Mouse (Mus musculus) limb, embryonic 14.5 days (tissue): Measurements from ENCODE around the gene Pik3r5. TPM values are rescaled to one million over a fixed set of nuclear protein-coding genes. Genes with fewer than 3 reads are reported as not detected.

Experiments
- ATAC-seq: fragments of 200-750 bp; cut with Nextera tagmentation; 2 replicates; pipeline ENCODE4 v1.8.0; 2017; ENCODE audit warnings: low read depth, moderate number of reproducible peaks, moderate TSS enrichment; ENCODE audit not compliant: low FRiP score
- DNase-seq: peaks from one replicate; pipeline ENCODE4 v3.0.0-alpha.2; 2015; ENCODE audit warnings: low spot score
- H3K27ac ChIP-seq: fragments of 300-500 bp; sonication (generic); replicated peaks from 2 replicates; pipeline ENCODE4 v1.5.1; 2014; ENCODE audit warnings: low read depth, mild to moderate bottlenecking, low read length, moderate library complexity, mixed read lengths
- H3K27me3 ChIP-seq: fragments of 300-500 bp; sonication (generic); 2 replicates; pipeline ENCODE4 v1.6.1; 2014; ENCODE audit warnings: low read length, mixed read lengths; ENCODE audit not compliant: control insufficient read depth, insufficient read depth
- H3K36me3 ChIP-seq: fragments of 300-500 bp; sonication (generic); 2 replicates; pipeline ENCODE4 v1.6.1; 2014; ENCODE audit warnings: mild to moderate bottlenecking, low read length, moderate library complexity, mixed read lengths; ENCODE audit not compliant: control insufficient read depth, insufficient read depth
- H3K4me1 ChIP-seq: fragments of 300-500 bp; sonication (generic); 2 replicates; pipeline ENCODE4 v1.6.1; 2014; ENCODE audit warnings: antibody characterized with exemption, low read length, mixed read lengths; ENCODE audit not compliant: control insufficient read depth, insufficient read depth
- H3K4me2 ChIP-seq: fragments of 300-500 bp; sonication (generic); replicated peaks from 2 replicates; pipeline ENCODE4 v1.6.1; 2014; ENCODE audit warnings: low read depth, mild to moderate bottlenecking, low read length, moderate library complexity; ENCODE audit not compliant: severe bottlenecking
- H3K4me3 ChIP-seq: fragments of 300-500 bp; sonication (generic); replicated peaks from 2 replicates; pipeline ENCODE4 v1.5.1; 2014; ENCODE audit warnings: low read length
- H3K9ac ChIP-seq: fragments of 300-500 bp; sonication (generic); 2 replicates; pipeline ENCODE4 v1.6.1; 2014; ENCODE audit warnings: mild to moderate bottlenecking, low read depth, low read length, moderate library complexity; ENCODE audit not compliant: severe bottlenecking
- H3K9me3 ChIP-seq: fragments of 300-500 bp; sonication (generic); 2 replicates; pipeline ENCODE4 v1.6.1; 2016; ENCODE audit warnings: low read length; ENCODE audit not compliant: control insufficient read depth
- POLR2A ChIP-seq: fragments of 200-500 bp; IDR thresholded peaks from 2 replicates; pipeline ENCODE4 v1.8.0; 2012; ENCODE audit warnings: inconsistent platforms, mild to moderate bottlenecking, moderate library complexity, borderline replicate concordance; ENCODE audit not compliant: insufficient read depth, insufficient read length; ENCODE audit errors: extremely low read depth
- WGBS: fragments of 180-500 bp; shearing (Covaris S2); extraction: QIAGEN DNeasy Blood & Tissue Kit; methylation state at CpG from one replicate; pipeline ENCODE4 v1.1.7; 2014; 5-methylcytosine and 5-hydroxymethylcytosine counted together
- polyA plus RNA-seq, 2 experiments: library from polyadenylated mRNA; depleted of rRNA in 1 of 2; stranded (reverse) in 1 of 2; unstranded in 1 of 2; fragments of >200 nt; fragmentation: Nextera tagmentation in 1 of 2; extraction: Ambion mirVana in 1 of 2; gene quantifications; 2 replicates each; pipeline versions ENCODE4 v1.2.1 to v1.2.3; 2012 to 2014

Gene Pik3r5
- polyA plus RNA-seq, 2 experiments = 0.52 to 1.2 TPM

DNA sequence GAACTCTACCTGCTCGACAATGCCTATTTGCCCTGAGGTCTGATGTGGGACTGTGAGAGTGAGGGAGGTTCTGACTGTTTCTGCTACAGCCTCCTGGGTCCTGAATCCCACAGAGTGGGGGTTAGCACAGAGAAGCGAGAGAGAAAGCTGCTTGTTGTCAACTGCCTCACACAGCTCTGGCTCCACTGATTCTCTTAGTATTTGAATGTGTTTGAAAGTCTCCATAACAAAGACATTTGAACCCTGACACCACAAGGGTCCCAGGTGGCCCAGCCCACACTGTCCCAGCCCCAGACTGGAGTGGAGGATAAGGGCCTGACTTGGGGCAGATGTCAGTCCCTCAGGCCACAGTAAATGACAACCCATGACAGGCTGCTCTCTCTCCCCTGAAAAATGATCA, 57.3 kb downstream of the Pik3r5 start:
- Histone ChIP-seq H3K9ac (no peak overlapping the region), H3K27me3 (no peaks in the 10 kb centered on the region), H3K4me3 (no peak overlapping the region), H3K9me3 (no peaks in the 10 kb centered on the region), H3K36me3 (no peaks in the 10 kb centered on the region), H3K4me2 (no peak overlapping the region), H3K27ac (no peak overlapping the region), H3K4me1 (0 out of 2 replicates have a peak, but pooled peaks cover 4% of the 10 kb centered on the region)
- no peak for DNase-seq
- WGBS = 29% methylated on average over 2 of the region's 2 CpGs
- no peak for TF ChIP-seq POLR2A
- no peak for ATAC-seq

DNA sequence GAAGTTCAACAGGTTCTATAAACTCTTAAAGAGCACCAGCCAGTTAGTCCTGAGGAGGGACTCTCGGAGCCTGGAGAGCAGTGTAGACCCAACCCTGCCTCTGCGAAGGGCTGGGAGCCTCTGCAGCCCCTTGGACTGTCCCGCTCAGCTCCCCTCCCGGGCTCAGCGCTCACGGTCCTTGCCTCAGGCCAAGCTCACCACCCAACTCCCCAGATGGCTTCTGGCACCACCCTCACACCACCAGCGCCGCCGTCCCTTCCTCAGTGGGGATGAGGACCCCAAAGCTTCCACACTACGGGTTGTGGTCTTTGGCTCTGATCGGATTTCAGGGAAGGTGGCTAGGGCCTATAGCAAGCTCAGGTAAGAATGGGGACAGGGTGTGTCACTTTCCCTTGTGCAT, 60.7 kb downstream of the Pik3r5 start:
- no peak overlapping the region for H3K27ac ChIP-seq
- ATAC-seq = no peak
- no peak for DNase-seq
- TF ChIP-seq POLR2A = no peak
- 0 out of 2 replicates have a peak, but pooled peaks cover 4% of the 10 kb centered on the region for H3K4me1 ChIP-seq
- no peaks in the 10 kb centered on the region for H3K27me3 ChIP-seq
- no peaks in the 10 kb centered on the region for H3K9me3 ChIP-seq
- no peaks in the 10 kb centered on the region for H3K36me3 ChIP-seq
- no peak overlapping the region for H3K4me3 ChIP-seq
- WGBS = 86% methylated on average over 11 of the region's 11 CpGs
- no peak overlapping the region for H3K4me2 ChIP-seq
- no peak overlapping the region for H3K9ac ChIP-seq

DNA sequence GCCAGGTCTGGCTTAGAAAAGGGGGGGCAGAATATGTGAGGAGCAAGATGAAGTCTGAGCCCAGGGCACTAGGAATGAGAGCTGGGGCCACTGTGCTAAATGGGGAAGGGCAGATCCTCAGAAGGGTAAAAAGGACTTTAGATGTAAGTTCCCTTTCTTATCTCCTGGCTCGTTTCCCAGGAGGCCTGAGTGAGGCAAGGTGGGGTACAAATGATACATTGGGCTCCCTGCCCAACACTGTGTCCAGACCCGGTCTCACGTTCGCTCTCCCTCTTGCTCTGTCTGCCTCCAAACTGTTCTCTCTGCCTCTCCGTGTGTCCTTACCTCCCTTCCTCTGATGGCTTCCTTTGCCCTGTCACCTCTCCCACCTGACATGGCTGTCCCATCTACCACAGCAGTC, 61.8 kb downstream of the Pik3r5 start:
- Histone ChIP-seq H3K36me3 (no peaks in the 10 kb centered on the region), H3K9ac (no peak overlapping the region), H3K4me2 (no peak overlapping the region), H3K27ac (no peak overlapping the region), H3K4me3 (no peak overlapping the region), H3K4me1 (0 out of 2 replicates have a peak, but pooled peaks cover 4% of the 10 kb centered on the region), H3K9me3 (no peaks in the 10 kb centered on the region), H3K27me3 (no peaks in the 10 kb centered on the region)
- WGBS = 91% methylated on average over 4 of the region's 5 CpGs
- no peak for TF ChIP-seq POLR2A
- ATAC-seq (no peak), DNase-seq (no peak)

DNA sequence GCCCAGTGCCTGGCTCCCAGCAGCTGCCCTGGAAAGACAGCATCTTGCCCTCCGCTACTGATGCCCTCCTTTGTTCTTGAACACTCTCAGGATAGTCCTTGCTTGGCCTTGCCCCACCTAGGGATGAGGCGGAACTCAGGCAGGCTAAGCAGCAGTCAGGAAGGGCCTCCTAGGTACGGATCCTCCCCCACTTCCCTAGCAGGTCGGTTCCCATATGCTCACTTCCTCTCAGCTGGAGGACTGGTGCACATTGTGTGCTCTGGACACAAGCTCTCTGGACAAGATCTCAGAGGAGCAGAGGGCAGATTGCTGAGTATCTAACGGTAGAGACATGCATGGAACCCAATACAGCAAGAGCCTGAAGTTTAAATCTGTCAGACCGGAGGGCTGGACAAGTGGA, 65.2 kb downstream of the Pik3r5 start:
- no peaks in the 10 kb centered on the region for H3K27me3 ChIP-seq
- no peak overlapping the region for H3K4me3 ChIP-seq
- H3K4me2 ChIP-seq = no peak overlapping the region
- DNase-seq = no peak
- H3K9me3 ChIP-seq = no peaks in the 10 kb centered on the region
- ATAC-seq = no peak
- H3K4me1 ChIP-seq = 0 out of 2 replicates have a peak, but pooled peaks cover 2% of the 10 kb centered on the region
- WGBS = 67% methylated on average over 6 of the region's 6 CpGs
- no peak overlapping the region for H3K27ac ChIP-seq
- TF ChIP-seq POLR2A = no peak
- no peak overlapping the region for H3K9ac ChIP-seq
- no peaks in the 10 kb centered on the region for H3K36me3 ChIP-seq

DNA sequence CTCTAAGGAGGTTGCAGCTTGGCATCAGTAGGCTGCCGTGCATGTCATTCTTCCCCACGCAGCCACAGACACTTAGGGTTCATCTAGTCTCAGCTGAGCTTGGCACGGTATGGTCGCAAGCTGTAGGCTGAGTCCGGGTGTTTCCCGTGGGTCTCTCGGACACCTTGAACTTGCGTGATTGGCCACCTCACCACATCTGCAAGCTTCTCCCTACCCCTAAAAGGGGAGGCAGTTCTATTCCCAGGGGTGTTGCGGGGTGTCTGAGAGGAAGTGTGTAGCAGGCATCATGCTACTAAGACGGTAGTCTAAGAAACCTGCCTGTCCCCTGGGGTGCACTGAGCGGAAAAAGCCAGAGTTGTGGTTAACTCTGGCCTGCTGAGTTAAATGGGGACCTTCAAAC, 66.6 kb downstream of the Pik3r5 start:
- H3K27me3 ChIP-seq = no peaks in the 10 kb centered on the region
- no peak for DNase-seq
- no peak overlapping the region for H3K27ac ChIP-seq
- no peaks in the 10 kb centered on the region for H3K36me3 ChIP-seq
- TF ChIP-seq POLR2A = no peak
- 86% methylated on average over 11 of the region's 11 CpGs for WGBS
- H3K4me1 ChIP-seq = no peaks in the 10 kb centered on the region
- H3K9me3 ChIP-seq = no peaks in the 10 kb centered on the region
- no peak for ATAC-seq
- no peak overlapping the region for H3K4me2 ChIP-seq
- no peak overlapping the region for H3K4me3 ChIP-seq
- H3K9ac ChIP-seq = no peak overlapping the region
